Mouse (Mus musculus): ENCODE results near the gene Ccdc115. TPM values are rescaled to one million over a fixed set of nuclear protein-coding genes. Genes with fewer than 3 reads are reported as not detected.
A peak's percentile ranks its signal among the peaks of the same experiment; 100 is the strongest.

The Ccdc115 gene
- polyA plus RNA-seq, 1 experiment from 2014 or later, result 21.0 TPM

DNA sequence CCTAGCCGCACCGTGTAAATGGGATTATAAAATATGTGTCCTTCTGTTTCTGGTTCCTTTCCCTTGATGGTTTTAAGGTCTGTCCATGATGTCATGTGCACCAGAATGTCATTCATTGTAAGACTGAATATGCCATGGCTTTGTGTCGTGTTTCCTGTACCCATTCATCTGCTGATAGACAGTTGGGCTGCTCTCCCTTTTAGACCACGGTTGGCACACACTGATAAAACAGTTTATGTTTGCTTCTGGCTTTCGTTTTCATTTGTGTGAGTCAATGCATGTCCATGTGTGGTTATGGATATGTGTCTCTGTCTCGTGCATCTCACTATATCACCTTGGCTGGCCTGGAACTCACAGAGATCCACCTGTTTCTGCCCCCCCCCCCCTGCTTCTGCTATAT is 26.0 kb upstream of the Ccdc115 start:
- Histone ChIP-seq H3K4me1 (ENCODE audit: insufficient read depth) (peaks cover 7% of the 10 kb centered on the region; the same call in 1 of the 2 replicates), H3K27me3 (ENCODE audit: insufficient read depth, low read length) (no peaks in the 10 kb centered on the region), H3K36me3 (replicated peaks; ENCODE audit: insufficient read depth, low read length) (no peaks in the 10 kb centered on the region), H3K27ac (ENCODE audit: low read depth) (no peak overlapping the region), H3K4me3 (ENCODE audit: low read depth, low read length) (no peak overlapping the region), H3K9me3 (ENCODE audit: low read length) (no peaks in the 10 kb centered on the region), H3K4me2 (ENCODE audit: low read depth, low read length) (no peak overlapping the region), H3K9ac (replicated peaks) (no peak overlapping the region)
- 54% methylated on average over 6 of the region's 6 CpGs for WGBS (ENCODE audit: insufficient replicate concordance)
- TF ChIP-seq EP300 (IDR thresholded peaks at IDR 0.05; ENCODE audit: low read depth), result no peak
- TF ChIP-seq CTCF (IDR thresholded peaks at IDR 0.05; ENCODE audit: low read depth), result no peak
- no peak for DNase-seq
- ATAC-seq, result peak; percentile 53

DNA sequence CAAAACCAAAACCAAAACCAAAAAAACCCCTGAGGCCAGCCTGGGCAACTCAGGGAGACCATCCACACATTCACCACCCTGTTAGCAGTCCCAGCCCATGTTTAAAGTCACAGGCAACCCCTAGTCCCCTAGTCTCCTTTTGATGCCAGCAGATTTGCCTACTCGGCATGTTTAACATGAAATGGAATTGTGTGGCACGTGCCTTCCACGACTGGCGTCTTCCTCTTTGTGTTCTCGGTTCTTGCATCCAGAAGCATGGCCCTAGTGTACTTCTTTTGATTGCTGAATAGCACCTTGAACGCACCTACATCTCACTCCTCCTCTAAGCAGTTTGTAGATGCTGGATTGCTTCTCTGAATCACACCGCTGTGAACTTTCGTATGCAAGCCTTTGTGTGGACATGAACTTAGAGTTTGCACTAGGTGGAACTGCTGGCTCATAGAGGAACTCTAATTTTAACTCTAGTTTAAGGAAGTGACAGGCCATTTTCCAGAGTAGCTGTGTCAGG is 24.9 kb upstream of the Ccdc115 start:
- Histone ChIP-seq H3K4me1 (ENCODE audit: insufficient read depth) (peaks cover 14% of the 10 kb centered on the region), H3K27ac (ENCODE audit: low read depth) (peak overlapping the region; percentile 58), H3K9me3 (ENCODE audit: low read length) (no peaks in the 10 kb centered on the region), H3K4me3 (ENCODE audit: low read depth, low read length) (peak overlapping the region; percentile 22), H3K9ac (replicated peaks) (no peak overlapping the region), H3K4me2 (ENCODE audit: low read depth, low read length) (peak overlapping the region; percentile 49), H3K27me3 (ENCODE audit: insufficient read depth, low read length) (no peaks in the 10 kb centered on the region; the same call in 1 of the 2 replicates), H3K36me3 (replicated peaks; ENCODE audit: insufficient read depth, low read length) (no peaks in the 10 kb centered on the region)
- TF ChIP-seq EP300 (IDR thresholded peaks at IDR 0.05; ENCODE audit: low read depth) (no peak), CTCF (IDR thresholded peaks at IDR 0.05; ENCODE audit: low read depth) (no peak)
- 39% methylated on average over 8 of the region's 8 CpGs for WGBS (ENCODE audit: insufficient replicate concordance)
- ATAC-seq (no peak), DNase-seq (no peak)

DNA sequence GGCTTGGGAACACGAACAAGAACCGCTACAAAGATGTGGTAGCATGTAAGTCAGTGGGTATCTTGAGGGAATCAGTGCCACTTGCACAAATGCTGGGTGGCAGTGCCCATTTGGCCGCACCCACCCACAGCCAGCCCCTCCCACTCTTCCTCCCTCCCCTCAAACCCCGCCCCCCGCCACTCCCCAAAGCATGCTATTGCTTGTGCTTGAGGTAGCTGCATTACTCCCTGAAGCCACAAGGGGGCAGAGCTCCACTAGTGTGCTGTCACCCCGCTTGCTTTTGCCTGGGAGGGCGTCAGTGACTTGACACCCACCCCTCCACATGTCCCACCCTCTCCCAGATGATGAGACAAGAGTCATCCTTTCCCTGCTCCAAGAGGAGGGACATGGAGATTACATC is 23.3 kb upstream of the Ccdc115 start:
- 28% methylated on average over 6 of the region's 7 CpGs for WGBS (ENCODE audit: insufficient replicate concordance)
- ATAC-seq, result peak; percentile 40
- no peaks in the 10 kb centered on the region for H3K9me3 ChIP-seq (ENCODE audit: low read length)
- peak; percentile 86 for TF ChIP-seq CTCF (IDR thresholded peaks at IDR 0.05; ENCODE audit: low read depth)
- no peak for TF ChIP-seq EP300 (IDR thresholded peaks at IDR 0.05; ENCODE audit: low read depth)
- DNase-seq, result peak; percentile 85
- H3K27me3 ChIP-seq (ENCODE audit: insufficient read depth, low read length), result peaks cover 7% of the 10 kb centered on the region; the same call in 1 of the 2 replicates
- no peak overlapping the region for H3K27ac ChIP-seq (ENCODE audit: low read depth)
- no peak overlapping the region for H3K4me3 ChIP-seq (ENCODE audit: low read depth, low read length)
- no peaks in the 10 kb centered on the region for H3K36me3 ChIP-seq (replicated peaks; ENCODE audit: insufficient read depth, low read length)
- no peak overlapping the region for H3K4me2 ChIP-seq (ENCODE audit: low read depth, low read length)
- no peak overlapping the region for H3K9ac ChIP-seq (replicated peaks)
- H3K4me1 ChIP-seq (ENCODE audit: insufficient read depth), result peaks cover 17% of the 10 kb centered on the region

DNA sequence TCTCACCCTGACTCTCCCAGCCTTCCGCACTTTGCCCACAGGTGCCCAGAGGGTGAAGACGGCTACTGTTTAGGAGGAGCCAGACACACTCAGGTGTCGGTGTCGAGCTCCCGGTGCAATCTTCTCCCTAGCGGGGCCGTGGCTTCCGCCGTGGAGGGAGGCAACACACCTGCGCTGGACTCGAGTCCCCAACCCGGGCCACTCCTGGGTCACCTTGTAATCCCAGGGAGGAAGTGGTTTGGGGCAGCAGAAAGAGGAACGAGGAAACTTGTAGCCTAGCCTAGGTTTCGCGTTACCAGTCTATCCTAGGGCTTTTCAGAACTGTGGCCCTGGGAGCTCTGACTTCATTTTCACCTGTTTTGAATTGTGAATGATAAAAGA is 20.6 kb upstream of the Ccdc115 start:
- no peaks in the 10 kb centered on the region for H3K9me3 ChIP-seq (ENCODE audit: low read length)
- ATAC-seq, result peak; percentile 17
- no peak overlapping the region for H3K27ac ChIP-seq (ENCODE audit: low read depth)
- DNase-seq, result peak; percentile 34
- H3K9ac ChIP-seq (replicated peaks), result peak overlapping the region; percentile 56
- peak overlapping the region; percentile 63 for H3K4me3 ChIP-seq (ENCODE audit: low read depth, low read length)
- H3K4me1 ChIP-seq (ENCODE audit: insufficient read depth), result peaks cover 14% of the 10 kb centered on the region
- TF ChIP-seq CTCF (IDR thresholded peaks at IDR 0.05; ENCODE audit: low read depth) (no peak), EP300 (IDR thresholded peaks at IDR 0.05; ENCODE audit: low read depth) (no peak)
- H3K4me2 ChIP-seq (ENCODE audit: low read depth, low read length), result peak overlapping the region; percentile 96
- H3K27me3 ChIP-seq (ENCODE audit: insufficient read depth, low read length), result peaks cover 7% of the 10 kb centered on the region; the same call in 1 of the 2 replicates
- H3K36me3 ChIP-seq (replicated peaks; ENCODE audit: insufficient read depth, low read length), result no peaks in the 10 kb centered on the region
- WGBS (ENCODE audit: insufficient replicate concordance), result 3% methylated on average over 15 of the region's 15 CpGs

DNA sequence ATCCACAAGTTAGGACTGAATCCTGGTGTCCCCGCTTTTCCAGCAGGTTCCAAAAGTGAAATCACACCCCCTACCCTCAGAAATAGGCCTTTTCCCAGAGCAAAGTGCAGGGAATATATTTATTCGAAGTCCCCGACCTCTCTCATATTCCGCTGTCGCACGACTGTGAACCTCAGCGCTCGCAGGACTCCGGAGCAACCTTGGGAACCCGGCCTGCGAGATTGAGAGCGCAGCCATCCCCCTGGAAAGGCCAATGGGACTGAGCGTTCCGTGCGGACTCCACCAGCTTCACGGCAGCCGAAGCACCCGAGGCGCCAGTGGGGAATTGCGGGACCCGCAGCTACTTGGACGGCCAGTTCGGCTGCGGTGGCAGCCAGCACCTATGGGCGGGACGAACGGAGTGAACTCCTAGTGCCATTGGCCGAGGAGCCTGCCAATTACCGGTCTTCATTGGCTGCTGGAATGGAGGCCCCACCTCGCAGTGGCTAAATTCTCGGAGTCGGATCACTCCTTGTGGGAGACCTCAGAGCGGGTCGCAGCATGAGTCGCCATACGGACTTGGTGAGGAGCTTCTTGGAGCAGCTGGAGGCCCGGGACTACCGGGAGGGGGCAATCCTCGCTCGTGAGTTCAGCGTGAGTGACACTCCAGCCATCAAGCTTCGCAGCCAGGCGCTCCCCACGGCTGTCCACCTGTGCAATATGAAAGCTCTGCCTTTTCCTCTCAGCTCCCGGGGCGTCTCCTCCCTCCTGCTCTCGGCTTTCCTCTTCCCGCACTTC is 20.0 kb upstream of the Ccdc115 start, which contains the start of gene Ptpn18:
Gene Ptpn18 (plus strand): TSS at position 479 of the 777 bp plus-strand sequence.
- Histone ChIP-seq H3K4me2 (ENCODE audit: low read depth, low read length) (peak within 1 kb of the TSS; percentile 96), H3K27ac (ENCODE audit: low read depth) (no peak within 1 kb of the TSS), H3K36me3 (replicated peaks; ENCODE audit: insufficient read depth, low read length) (no peaks in the 10 kb centered on the region), H3K9me3 (ENCODE audit: low read length) (no peaks in the 10 kb centered on the region), H3K4me1 (ENCODE audit: insufficient read depth) (peaks cover 14% of the 10 kb centered on the region), H3K9ac (replicated peaks) (peak within 1 kb of the TSS; percentile 56), H3K4me3 (ENCODE audit: low read depth, low read length) (peak within 1 kb of the TSS; percentile 63), H3K27me3 (ENCODE audit: insufficient read depth, low read length) (peaks cover 7% of the 10 kb centered on the region; the same call in 1 of the 2 replicates)
- DNase-seq (peak; percentile 90), ATAC-seq (peak; percentile 89)
- under 1% methylated on average over 48 of the region's 48 CpGs for WGBS (ENCODE audit: insufficient replicate concordance)
- TF ChIP-seq EP300 (IDR thresholded peaks at IDR 0.05; ENCODE audit: low read depth), result no peak
- TF ChIP-seq CTCF (IDR thresholded peaks at IDR 0.05; ENCODE audit: low read depth), result peak; percentile 24

DNA sequence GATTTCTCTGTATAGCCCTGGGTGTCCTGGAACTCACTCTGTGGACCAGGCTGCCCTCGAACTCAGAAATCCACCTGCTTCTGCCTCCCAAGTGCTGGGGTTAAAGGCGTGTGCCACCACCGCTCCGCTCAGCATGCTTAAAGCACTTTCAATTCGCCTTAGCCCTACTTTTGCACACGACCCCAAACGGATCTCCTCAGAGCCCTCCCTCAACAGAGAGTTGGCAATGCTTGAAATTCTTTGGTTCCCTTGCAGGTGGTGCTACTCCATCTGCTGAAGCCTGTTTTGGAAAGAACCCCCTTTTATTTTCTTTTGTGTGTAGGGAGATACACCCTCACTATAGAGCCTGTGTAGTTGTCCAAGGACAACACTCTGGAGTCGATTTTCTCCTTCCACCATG is 19.0 kb upstream of the Ccdc115 start:
- 45% methylated on average over 8 of the region's 8 CpGs for WGBS (ENCODE audit: insufficient replicate concordance)
- no peaks in the 10 kb centered on the region for H3K36me3 ChIP-seq (replicated peaks; ENCODE audit: insufficient read depth, low read length)
- DNase-seq, result no peak

More for the DNA sequence above, 19.0 kb upstream of the Ccdc115 start:
- H3K27me3 ChIP-seq (ENCODE audit: insufficient read depth, low read length), result peaks cover 7% of the 10 kb centered on the region; the same call in 1 of the 2 replicates
- no peak overlapping the region for H3K9ac ChIP-seq (replicated peaks)
- peaks cover 14% of the 10 kb centered on the region for H3K4me1 ChIP-seq (ENCODE audit: insufficient read depth)
- no peak overlapping the region for H3K27ac ChIP-seq (ENCODE audit: low read depth)
- no peak for ATAC-seq
- no peak for TF ChIP-seq CTCF (IDR thresholded peaks at IDR 0.05; ENCODE audit: low read depth)
- TF ChIP-seq EP300 (IDR thresholded peaks at IDR 0.05; ENCODE audit: low read depth), result no peak
- H3K4me3 ChIP-seq (ENCODE audit: low read depth, low read length), result no peak overlapping the region
- H3K4me2 ChIP-seq (ENCODE audit: low read depth, low read length), result no peak overlapping the region
- no peaks in the 10 kb centered on the region for H3K9me3 ChIP-seq (ENCODE audit: low read length)
